Mouse (Mus musculus) limb, embryonic 12.5 days (tissue): Measurements from ENCODE around the gene Baiap2l1. TPM values are rescaled to one million over a fixed set of nuclear protein-coding genes. Genes with fewer than 3 reads are reported as not detected.

Source experiments
- ATAC-seq: fragments of 200-750 bp; cut with Nextera tagmentation; 2 replicates; pipeline ENCODE4 v1.8.0; 2017; ENCODE audit warnings: low read depth, moderate TSS enrichment; ENCODE audit not compliant: insufficient number of reproducible peaks, insufficient read depth, low FRiP score, low TSS enrichment
- H3K27ac ChIP-seq: fragments of 300-500 bp; sonication (generic); 2 replicates; pipeline ENCODE4 v1.5.1; 2016; ENCODE audit warnings: mild to moderate bottlenecking, moderate library complexity
- H3K27me3 ChIP-seq: fragments of 300-500 bp; sonication (generic); 2 replicates; pipeline ENCODE4 v1.6.1; 2016; ENCODE audit warnings: mild to moderate bottlenecking, moderate library complexity
- H3K36me3 ChIP-seq: fragments of 300-500 bp; sonication (generic); 2 replicates; pipeline ENCODE4 v1.6.1; 2016; ENCODE audit warnings: mild to moderate bottlenecking, moderate library complexity
- H3K4me1 ChIP-seq: fragments of 300-500 bp; sonication (generic); replicated peaks from 2 replicates; pipeline ENCODE4 v1.6.1; 2016
- H3K4me2 ChIP-seq: fragments of 300-500 bp; sonication (generic); 2 replicates; pipeline ENCODE4 v1.6.1; 2016; ENCODE audit warnings: mild to moderate bottlenecking, moderate library complexity
- H3K4me3 ChIP-seq: fragments of 300-500 bp; sonication (generic); replicated peaks from 2 replicates; pipeline ENCODE4 v1.5.1; 2016; ENCODE audit warnings: mild to moderate bottlenecking
- H3K9ac ChIP-seq: fragments of 300-500 bp; sonication (generic); replicated peaks from 2 replicates; pipeline ENCODE4 v1.6.1; 2016; ENCODE audit warnings: mild to moderate bottlenecking, moderate library complexity
- H3K9me3 ChIP-seq: fragments of 300-500 bp; sonication (generic); 2 replicates; pipeline ENCODE4 v1.6.1; 2016; ENCODE audit warnings: mild to moderate bottlenecking, moderate library complexity
- WGBS: fragments of 180-500 bp; shearing (Covaris S2); methylation state at CpG from one replicate; pipeline ENCODE4 v1.1.7; 2016; 5-methylcytosine and 5-hydroxymethylcytosine counted together
- polyA plus RNA-seq: library from polyadenylated mRNA; unstranded; fragments of >200 nt; fragmentation: Nextera tagmentation; extraction: Ambion mirVana; gene quantifications from 2 replicates; pipeline ENCODE4 v1.2.1, GENCODE M21; 2016

Gene Baiap2l1
- polyA plus RNA-seq, 1 experiment from 2014 or later: 6.1 TPM

DNA sequence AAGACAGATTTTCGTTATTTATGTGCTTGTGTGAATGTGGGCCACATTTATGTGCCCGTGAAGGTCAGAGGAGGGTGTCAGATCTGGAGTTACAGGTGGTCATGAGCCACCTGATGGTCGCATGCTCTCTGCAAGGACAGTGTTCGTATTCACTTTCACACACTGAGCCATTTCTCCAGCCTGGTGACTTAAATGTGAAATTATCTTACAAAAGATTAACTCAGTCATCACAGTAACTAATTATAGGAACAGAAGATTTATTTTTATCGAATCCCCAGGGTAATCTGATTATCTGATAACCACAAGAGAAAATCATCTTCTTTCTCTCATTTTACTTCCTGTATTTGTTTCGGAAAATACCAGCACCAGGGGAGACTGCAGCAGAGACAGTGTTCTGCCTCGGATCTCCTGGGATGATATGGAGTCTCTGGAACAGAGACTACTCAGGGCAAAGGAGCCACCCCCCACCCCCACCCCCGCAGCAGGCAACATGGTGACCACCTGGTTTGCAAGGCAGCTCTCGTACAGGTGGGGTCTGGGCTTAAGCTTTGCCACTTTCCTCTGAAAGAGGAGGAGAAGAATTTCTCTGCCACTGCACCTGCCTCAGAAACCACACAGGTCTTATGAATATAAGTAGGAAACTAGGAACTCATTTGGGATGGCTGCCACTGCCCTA lies 71.2 kb downstream of the Baiap2l1 start:
- H3K27me3 ChIP-seq: no peaks in the 10 kb centered on the region
- 0 out of 2 replicates have a peak, but pooled peaks cover under 1% of the 10 kb centered on the region for H3K36me3 ChIP-seq
- 75% methylated on average over 9 of the region's 9 CpGs for WGBS
- no peaks in the 10 kb centered on the region for H3K4me1 ChIP-seq
- H3K9ac ChIP-seq: no peak overlapping the region
- no peak overlapping the region for H3K27ac ChIP-seq
- H3K4me3 ChIP-seq: no peak overlapping the region
- H3K4me2 ChIP-seq: no peak overlapping the region
- no peak for ATAC-seq
- H3K9me3 ChIP-seq: no peaks in the 10 kb centered on the region

DNA sequence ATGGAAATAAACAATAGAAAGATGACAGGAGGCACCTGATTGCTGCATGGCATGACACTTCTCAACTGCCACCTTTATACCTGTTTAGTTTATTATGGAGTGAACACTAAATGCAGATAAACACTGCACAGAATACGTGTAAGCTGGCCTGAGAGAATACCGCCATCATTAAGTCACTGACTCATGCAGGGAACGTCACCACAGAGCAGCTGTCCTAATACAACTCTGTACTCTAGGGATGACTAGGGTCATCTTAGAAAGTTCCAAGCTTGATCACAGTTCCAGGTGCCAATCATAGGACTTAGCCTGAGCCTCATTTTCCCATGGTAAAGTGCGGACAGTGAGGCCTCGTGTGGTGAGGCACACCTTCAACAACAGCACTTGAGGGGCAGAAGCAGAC lies 73.3 kb downstream of the Baiap2l1 start:
- 84% methylated on average over 5 of the region's 5 CpGs for WGBS
- no peak overlapping the region for H3K9ac ChIP-seq
- no peak overlapping the region for H3K4me2 ChIP-seq
- H3K4me1 ChIP-seq: no peaks in the 10 kb centered on the region
- ATAC-seq: no peak
- peaks cover 15% of the 10 kb centered on the region; the same call in 1 of the 2 replicates for H3K36me3 ChIP-seq
- no peaks in the 10 kb centered on the region for H3K9me3 ChIP-seq
- no peak overlapping the region for H3K27ac ChIP-seq
- no peaks in the 10 kb centered on the region for H3K27me3 ChIP-seq
- H3K4me3 ChIP-seq: no peak overlapping the region

DNA sequence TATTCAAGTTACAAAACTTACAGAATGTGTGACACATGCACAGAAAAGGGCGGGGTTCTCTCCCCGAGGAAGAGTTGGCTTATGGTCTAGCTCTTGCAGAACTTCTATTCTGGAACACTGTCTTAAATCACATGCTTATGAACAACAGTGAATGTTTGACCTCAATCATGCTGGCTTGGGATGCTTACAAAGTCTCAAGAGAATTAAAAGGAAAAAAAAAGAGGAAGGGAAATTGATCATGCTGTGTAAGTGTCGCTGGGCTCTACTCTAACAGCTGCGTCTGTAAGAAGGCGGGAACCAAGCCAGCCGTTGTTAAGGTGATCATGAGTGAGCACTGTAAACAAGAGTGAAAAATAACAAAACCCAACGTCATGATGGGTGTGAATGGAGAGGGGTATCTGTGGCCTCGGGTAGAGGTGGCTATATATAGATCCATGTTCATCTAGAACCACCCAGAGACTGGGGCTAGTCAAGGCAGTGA lies 74.3 kb downstream of the Baiap2l1 start:
- ATAC-seq: no peak
- Histone ChIP-seq H3K4me1 (no peaks in the 10 kb centered on the region), H3K9ac (no peak overlapping the region), H3K4me2 (no peak overlapping the region), H3K36me3 (peaks cover 21% of the 10 kb centered on the region; the same call in 1 of the 2 replicates), H3K4me3 (no peak overlapping the region), H3K9me3 (no peaks in the 10 kb centered on the region), H3K27ac (no peak overlapping the region), H3K27me3 (no peaks in the 10 kb centered on the region)
- WGBS: 64% methylated on average over 8 of the region's 8 CpGs

DNA sequence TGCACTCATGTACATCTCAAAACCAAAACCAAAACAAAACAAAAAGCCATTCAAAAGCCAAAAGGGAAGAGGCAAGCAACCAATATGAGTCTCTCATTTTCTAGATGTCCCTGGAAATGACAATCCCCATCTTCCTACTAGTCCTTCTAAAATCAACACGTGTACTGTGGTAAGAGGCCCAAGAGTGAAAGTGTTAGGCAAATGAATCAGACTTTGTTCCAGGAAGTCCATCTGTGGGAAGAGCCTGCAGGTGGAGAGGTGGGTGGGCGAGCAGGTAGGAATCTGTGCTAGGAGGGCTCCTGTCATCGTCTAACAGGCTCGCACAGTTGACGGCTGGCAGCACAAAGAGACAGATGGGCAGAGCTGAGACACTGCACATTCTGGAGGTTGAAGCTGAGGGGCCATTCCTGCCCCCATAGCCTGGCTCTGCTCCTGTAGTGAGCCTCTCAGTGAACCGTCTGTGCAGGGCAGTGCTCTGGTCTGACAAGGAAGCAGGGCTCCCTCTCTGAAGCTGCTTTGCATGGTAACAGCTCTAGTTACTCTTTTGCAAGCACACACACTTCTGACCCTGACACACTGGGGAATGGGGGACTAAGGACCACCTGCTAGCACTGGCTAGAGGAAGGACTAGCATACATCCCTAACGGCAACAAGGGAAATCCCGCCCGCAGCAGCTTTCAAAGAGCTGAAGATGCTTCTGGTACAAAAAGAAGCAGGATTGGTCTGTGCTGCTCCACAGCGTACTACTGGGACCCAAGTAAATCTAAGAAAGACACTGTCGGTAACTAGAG lies 75.2 kb downstream of the Baiap2l1 start:
- ATAC-seq: no peak
- no peak overlapping the region for H3K4me3 ChIP-seq
- no peaks in the 10 kb centered on the region for H3K27me3 ChIP-seq
- no peak overlapping the region for H3K27ac ChIP-seq
- H3K9ac ChIP-seq: no peak overlapping the region
- no peaks in the 10 kb centered on the region for H3K9me3 ChIP-seq
- H3K36me3 ChIP-seq: peaks cover 30% of the 10 kb centered on the region; the same call in 1 of the 2 replicates
- H3K4me2 ChIP-seq: no peak overlapping the region
- H3K4me1 ChIP-seq: no peaks in the 10 kb centered on the region
- WGBS: 82% methylated on average over 11 of the region's 11 CpGs

DNA sequence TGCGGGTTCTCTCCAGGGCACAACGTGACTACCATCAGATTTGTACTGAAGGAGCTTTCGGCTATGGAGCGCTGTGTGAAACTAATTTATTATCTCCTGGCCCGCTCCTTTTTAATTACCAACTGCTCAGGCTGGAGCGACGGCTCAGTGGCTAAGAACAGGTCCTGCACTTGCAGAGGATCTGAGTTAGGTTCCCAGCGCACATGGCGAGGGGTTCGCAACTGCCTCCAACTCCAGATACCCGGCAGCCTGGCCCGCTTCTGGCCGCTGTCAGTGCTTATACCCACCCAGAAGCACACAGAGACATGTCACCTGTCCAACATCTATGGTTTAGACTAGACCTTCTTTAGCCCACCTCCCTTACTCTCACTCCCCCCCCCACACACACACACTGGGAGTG lies 78.0 kb downstream of the Baiap2l1 start:
- Histone ChIP-seq H3K4me2 (no peak overlapping the region), H3K27ac (no peak overlapping the region), H3K4me1 (no peaks in the 10 kb centered on the region), H3K9me3 (no peaks in the 10 kb centered on the region), H3K36me3 (peaks cover 40% of the 10 kb centered on the region; the same call in 1 of the 2 replicates), H3K4me3 (no peak overlapping the region), H3K9ac (no peak overlapping the region), H3K27me3 (no peaks in the 10 kb centered on the region)
- no peak for ATAC-seq
- 94% methylated on average over 13 of the region's 13 CpGs for WGBS

DNA sequence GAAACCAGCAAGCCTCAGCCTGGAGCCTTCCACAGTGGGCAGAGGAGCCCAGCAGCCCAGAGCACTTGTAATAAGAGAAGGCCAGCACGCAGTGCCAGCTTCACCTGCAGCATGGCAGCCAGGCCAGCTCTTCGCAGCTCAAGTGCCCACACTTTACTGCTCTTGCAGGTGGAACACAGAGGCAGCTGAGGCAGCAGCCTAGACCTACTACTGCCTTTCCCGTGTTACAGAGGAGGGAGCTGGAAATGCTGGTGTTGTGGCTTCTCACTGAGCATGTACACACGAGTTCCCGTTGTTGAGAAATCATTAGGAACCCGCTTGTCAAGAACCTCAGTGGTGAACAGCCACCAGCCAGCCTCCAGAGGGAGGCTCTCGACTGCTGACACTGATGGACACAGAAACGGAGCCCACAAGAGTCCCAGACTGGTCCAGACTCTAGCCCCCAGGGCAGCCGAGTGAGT lies 78.8 kb downstream of the Baiap2l1 start:
- 80% methylated on average over 9 of the region's 9 CpGs for WGBS
- Histone ChIP-seq H3K36me3 (peaks cover 43% of the 10 kb centered on the region; the same call in 1 of the 2 replicates), H3K4me2 (no peak overlapping the region), H3K27me3 (no peaks in the 10 kb centered on the region), H3K9ac (no peak overlapping the region), H3K9me3 (no peaks in the 10 kb centered on the region), H3K27ac (no peak overlapping the region), H3K4me1 (no peaks in the 10 kb centered on the region), H3K4me3 (no peak overlapping the region)
- ATAC-seq: no peak

DNA sequence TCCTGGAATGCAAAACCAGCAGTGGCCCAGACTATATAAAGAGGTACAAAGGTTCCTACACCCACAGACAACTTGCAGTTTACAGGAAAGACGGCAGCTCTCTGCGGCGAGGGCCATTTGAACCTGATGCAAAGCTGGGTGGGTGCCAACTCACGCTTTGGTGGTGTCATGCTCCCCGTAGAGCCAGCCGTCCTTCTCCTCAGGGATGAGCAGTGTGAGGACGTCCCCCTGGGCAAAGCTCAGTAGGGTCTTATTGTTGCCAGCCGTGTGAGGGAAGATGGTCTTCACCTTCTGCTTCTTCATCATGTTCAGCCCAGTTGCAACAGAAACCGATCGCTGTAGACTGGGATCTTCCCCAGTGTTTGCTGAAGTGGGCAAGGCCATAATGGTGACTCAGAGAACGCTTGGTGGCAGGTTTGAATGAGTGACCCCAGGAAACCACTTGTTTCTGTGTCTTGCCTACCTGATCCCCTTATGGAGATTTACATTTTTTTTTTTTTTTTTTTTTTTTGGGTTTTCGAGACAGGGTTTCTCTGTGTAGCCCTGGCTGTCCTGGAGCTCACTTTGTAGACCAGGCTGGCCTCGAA lies 79.4 kb downstream of the Baiap2l1 start:
- no peak for ATAC-seq
- 87% methylated on average over 12 of the region's 13 CpGs for whole genome bisulfite sequencing
- Histone ChIP-seq H3K27ac (no peak overlapping the region), H3K9ac (no peak overlapping the region), H3K4me1 (no peaks in the 10 kb centered on the region), H3K27me3 (no peaks in the 10 kb centered on the region), H3K4me2 (no peak overlapping the region), H3K36me3 (peaks cover 43% of the 10 kb centered on the region; the same call in 1 of the 2 replicates), H3K9me3 (no peaks in the 10 kb centered on the region), H3K4me3 (no peak overlapping the region)

DNA sequence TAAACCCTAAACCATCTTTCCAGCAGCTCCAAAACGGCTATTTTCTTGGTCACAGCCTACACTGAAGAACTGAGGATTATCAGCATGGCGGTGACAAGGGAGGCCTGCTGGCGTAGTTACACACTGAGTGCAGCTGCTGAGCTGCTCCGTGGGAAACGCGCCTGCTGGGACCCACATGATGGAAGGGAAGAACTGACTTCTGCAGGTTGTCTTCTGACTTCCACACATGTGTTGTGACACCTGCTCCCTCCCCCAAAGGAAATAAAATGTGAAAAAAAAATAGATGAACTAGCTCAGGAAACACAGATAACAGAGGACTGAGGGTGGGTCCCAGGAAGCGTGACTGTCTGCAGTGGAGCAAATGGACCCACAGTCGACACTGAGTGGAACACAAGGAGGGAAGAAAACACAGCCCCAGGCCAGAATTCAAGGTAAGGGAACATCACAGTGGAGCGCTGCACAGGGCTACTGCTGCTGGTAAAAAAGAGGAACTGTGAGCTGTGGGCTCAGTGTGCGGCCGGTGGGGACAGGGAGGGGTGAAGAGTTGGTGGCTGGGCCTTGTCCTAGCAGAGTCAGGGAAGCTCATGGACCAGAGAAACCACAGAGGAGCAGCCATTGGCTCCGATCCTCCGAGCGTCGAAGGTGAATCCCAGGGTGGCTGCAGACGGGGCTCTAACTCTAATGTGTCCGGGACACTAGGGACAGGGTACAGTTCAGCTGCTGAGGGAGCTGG lies 80.8 kb downstream of the Baiap2l1 start:
- peaks cover 43% of the 10 kb centered on the region; the same call in 1 of the 2 replicates for H3K36me3 ChIP-seq
- ATAC-seq: no peak
- no peak overlapping the region for H3K4me3 ChIP-seq
- H3K4me1 ChIP-seq: no peaks in the 10 kb centered on the region
- no peak overlapping the region for H3K9ac ChIP-seq
- no peaks in the 10 kb centered on the region for H3K9me3 ChIP-seq
- no peak overlapping the region for H3K27ac ChIP-seq
- no peak overlapping the region for H3K4me2 ChIP-seq
- whole genome bisulfite sequencing: 87% methylated on average over 17 of the region's 17 CpGs
- H3K27me3 ChIP-seq: no peaks in the 10 kb centered on the region

DNA sequence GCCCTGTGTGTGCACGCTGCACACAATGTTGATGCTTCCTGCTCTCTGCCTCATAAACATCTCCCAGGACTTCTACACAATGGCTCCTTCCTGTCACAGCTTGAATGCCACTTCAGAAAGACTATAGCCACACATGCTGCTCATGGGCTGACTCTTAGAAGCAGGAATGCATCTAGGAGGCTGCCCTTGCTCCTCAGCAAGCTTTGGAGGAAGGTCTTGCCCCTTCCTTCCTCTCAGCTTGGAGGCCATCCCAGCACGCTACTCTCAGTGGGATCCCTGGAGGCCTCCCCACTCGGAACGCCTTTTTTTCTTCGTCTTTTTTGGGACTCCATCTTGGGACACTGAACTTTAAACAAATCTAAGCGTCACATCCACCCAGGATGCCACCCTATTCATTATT lies 83.0 kb downstream of the Baiap2l1 start:
- ATAC-seq: no peak; the same call in 1 of the 2 replicates

DNA sequence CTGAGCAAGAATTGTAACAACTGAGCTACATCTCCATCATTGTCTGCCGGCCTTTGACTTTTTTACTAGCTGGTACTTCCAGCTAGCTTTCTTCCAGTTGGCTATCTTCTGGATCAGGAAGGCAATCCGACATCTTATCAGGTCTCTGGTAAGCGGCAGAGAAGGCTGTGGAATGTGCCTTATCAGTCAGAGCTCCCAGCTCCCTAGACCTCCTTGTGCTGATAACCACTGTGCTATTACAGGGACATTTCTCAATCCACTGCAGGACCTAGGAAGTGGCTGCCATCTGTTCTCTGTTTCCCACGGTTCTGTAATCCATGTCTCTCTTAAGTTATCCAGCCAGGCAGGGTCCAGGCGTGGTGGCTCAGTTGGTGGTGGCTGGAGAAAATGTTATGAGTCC lies 86.1 kb downstream of the Baiap2l1 start:
- Histone ChIP-seq H3K9me3 (no peaks in the 10 kb centered on the region), H3K27ac (no peak overlapping the region), H3K36me3 (peaks cover 38% of the 10 kb centered on the region), H3K27me3 (no peaks in the 10 kb centered on the region), H3K4me2 (no peak overlapping the region), H3K9ac (no peak overlapping the region), H3K4me3 (no peak overlapping the region), H3K4me1 (no peaks in the 10 kb centered on the region)
- no peak for ATAC-seq
- 39% methylated on average over 5 of the region's 5 CpGs for WGBS

More for the DNA sequence above, 83.0 kb downstream of the Baiap2l1 start:
- Histone ChIP-seq H3K4me1 (no peaks in the 10 kb centered on the region), H3K27ac (no peak overlapping the region), H3K9ac (no peak overlapping the region), H3K9me3 (no peaks in the 10 kb centered on the region), H3K4me3 (no peak overlapping the region), H3K36me3 (peaks cover 33% of the 10 kb centered on the region; the same call in 1 of the 2 replicates), H3K27me3 (no peaks in the 10 kb centered on the region), H3K4me2 (no peak overlapping the region)
- WGBS: 85% methylated on average over 6 of the region's 6 CpGs
